Mouse (Mus musculus) ES-Bruce4 (cell line): ENCODE results near the gene Gm5127.

Source experiments
- CTCF ChIP-seq: IDR thresholded peaks from one replicate; pipeline ENCODE4 v1.8.1; 2011; ENCODE audit warnings: low read depth, low read length
- EP300 ChIP-seq: IDR thresholded peaks from 2 replicates; pipeline ENCODE4 v1.6.1; 2011; ENCODE audit warnings: low read depth, low read length; ENCODE audit not compliant: insufficient read depth
- POLR2A ChIP-seq: IDR thresholded peaks from one replicate; pipeline ENCODE4 v1.8.1; 2011; ENCODE audit warnings: low read length; ENCODE audit not compliant: insufficient read depth

GRCm38 (mm10) chrX:106582197-106582596 is 789 bp upstream of the Gm5127 start:
- no peak for TF ChIP-seq CTCF
- no peak for TF ChIP-seq POLR2A
- TF ChIP-seq EP300 = no peak
